In the genomic region with DNA sequence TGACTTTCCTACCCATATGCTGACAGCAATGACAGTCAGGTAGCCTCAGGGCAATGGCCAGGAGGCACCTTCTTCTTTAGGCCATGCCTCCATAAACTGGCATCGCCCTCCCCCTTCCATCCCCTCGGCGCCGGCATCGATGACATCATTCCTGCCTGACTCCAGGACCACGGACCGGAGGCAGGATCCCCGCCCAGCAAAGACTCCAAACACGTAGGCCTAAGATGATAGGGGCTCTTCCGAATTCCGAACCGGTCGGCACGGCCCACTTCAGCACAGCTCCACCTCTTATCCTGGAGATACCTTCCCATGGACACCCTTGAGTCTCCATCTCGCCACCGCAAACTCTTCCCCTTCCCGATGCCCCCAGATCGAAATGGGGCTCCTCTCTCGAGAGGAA, we compare ENCODE assay signal across 8 mouse cellular contexts. TPM values are rescaled to one million over a fixed set of nuclear protein-coding genes. Genes with fewer than 3 reads are reported as not detected.
DNase-seq lines count a peak whose midpoint lies in the region; ATAC-seq and TF ChIP-seq lines count a peak whose summit lies in the region.

No protein-coding gene starts in this region.

- no peaks in the 10 kb centered on the region for H3K36me3 ChIP-seq in erythroblast, embryonic 14.5 days (ENCODE audit: control insufficient read depth)
- no peaks in the 10 kb centered on the region for H3K36me3 ChIP-seq in kidney, adult 2 months (ENCODE audit: control insufficient read depth, insufficient read depth, low read length)
- H3K36me3 ChIP-seq in liver, embryonic 11.5 days (ENCODE audit: control insufficient read depth, insufficient read depth, low read length): no peaks in the 10 kb centered on the region
- H3K36me3 ChIP-seq in neural tube, embryonic 11.5 days (ENCODE audit: control insufficient read depth, insufficient read depth, low read length): no peaks in the 10 kb centered on the region

- peak; percentile 60 for DNase-seq in cerebellum, adult 11 months
- DNase-seq in frontal cortex, postnatal 14 days (ENCODE audit: low spot score in 2 of 2): peak; percentile 48 to 52
- DNase-seq in kidney, adult 2 months: peak; percentile 67
- DNase-seq in liver, embryonic 11.5 days (ENCODE audit: low spot score): no peak
- DNase-seq in neural tube, embryonic 11.5 days (ENCODE audit: low spot score): peak; percentile 37

- no peak for ATAC-seq in erythroblast, adult 5-6 weeks (replicated peaks; ENCODE audit: low FRiP score, poor library complexity, severe bottlenecking)
- no peak for ATAC-seq in liver, embryonic 11.5 days (replicated peaks; ENCODE audit: low FRiP score)
- ATAC-seq in neural tube, embryonic 11.5 days (ENCODE audit: insufficient read depth, low FRiP score, low TSS enrichment): no peak
- no peak for ATAC-seq in inflammation-experienced regulatory T-cells, adult 6 months

- H3K27me3 ChIP-seq in erythroblast, embryonic 14.5 days (ENCODE audit: control insufficient read depth): peaks cover 48% of the 10 kb centered on the region
- H3K27me3 ChIP-seq in kidney, adult 2 months (replicated peaks; ENCODE audit: control insufficient read depth, insufficient read depth, low read length): no peaks in the 10 kb centered on the region
- peaks cover 14% of the 10 kb centered on the region for H3K27me3 ChIP-seq in liver, embryonic 11.5 days (replicated peaks; ENCODE audit: control insufficient read depth, insufficient read depth, low read length)
- 0 out of 2 replicates have a peak, but pooled peaks cover 2% of the 10 kb centered on the region for H3K27me3 ChIP-seq in neural tube, embryonic 11.5 days (ENCODE audit: control insufficient read depth, insufficient read depth, low read length)

- peak overlapping the region; percentile 100 for H3K4me2 ChIP-seq in liver, embryonic 11.5 days
- peak overlapping the region; percentile 73 for H3K4me2 ChIP-seq in neural tube, embryonic 11.5 days (ENCODE audit: low read depth)

- no peak for TF ChIP-seq CTCF in kidney, adult 2 months (conservative IDR thresholded peaks at IDR 0.05; ENCODE audit: insufficient read depth, insufficient read length, low read depth, low read length)

- H3K4me3 ChIP-seq in erythroblast, embryonic 14.5 days (replicated peaks): peak overlapping the region; percentile 68
- H3K4me3 ChIP-seq in kidney, adult 2 months (ENCODE audit: insufficient read depth, low read depth, low read length): peak overlapping the region; percentile 69
- peak overlapping the region; percentile 79 for H3K4me3 ChIP-seq in liver, embryonic 11.5 days (ENCODE audit: low read depth, low read length)
- H3K4me3 ChIP-seq in neural tube, embryonic 11.5 days (ENCODE audit: low read depth, low read length): peak overlapping the region; percentile 86

- TF ChIP-seq POLR2A in kidney, adult 2 months (IDR thresholded peaks at IDR 0.05; ENCODE audit: low read depth, low read length): no peak

- WGBS in kidney, adult 2 months: 29% methylated on average over 19 of the region's 19 CpGs
- 26% methylated on average over 19 of the region's 19 CpGs for WGBS in liver, embryonic 11.5 days
- 4% methylated on average over 19 of the region's 19 CpGs for WGBS in neural tube, embryonic 11.5 days

- H3K4me1 ChIP-seq in erythroblast, embryonic 14.5 days (ENCODE audit: control insufficient read depth): peaks cover 20% of the 10 kb centered on the region
- peaks cover 5% of the 10 kb centered on the region; the same call in 1 of the 2 replicates for H3K4me1 ChIP-seq in kidney, adult 2 months (ENCODE audit: control insufficient read depth, insufficient read depth, low read length)
- peaks cover 5% of the 10 kb centered on the region; the same call in 1 of the 2 replicates for H3K4me1 ChIP-seq in liver, embryonic 11.5 days (replicated peaks; ENCODE audit: control insufficient read depth, insufficient read depth, low read length)
- peaks cover 7% of the 10 kb centered on the region; the same call in 1 of the 2 replicates for H3K4me1 ChIP-seq in neural tube, embryonic 11.5 days (ENCODE audit: control insufficient read depth, insufficient read depth, low read length)

- no peak overlapping the region for H3K9ac ChIP-seq in liver, embryonic 11.5 days (ENCODE audit: low read depth, low read length)
- H3K9ac ChIP-seq in neural tube, embryonic 11.5 days (ENCODE audit: low read length): peak overlapping the region; percentile 85

- H3K27ac ChIP-seq in kidney, adult 2 months (ENCODE audit: insufficient read depth, low read depth, low read length): no peak overlapping the region; the same call in 1 of the 2 replicates
- no peak overlapping the region for H3K27ac ChIP-seq in liver, embryonic 11.5 days (ENCODE audit: low read depth, low read length)
- H3K27ac ChIP-seq in neural tube, embryonic 11.5 days (ENCODE audit: low read depth, low read length): no peak overlapping the region

- 0 out of 2 replicates have a peak, but pooled peaks cover 4% of the 10 kb centered on the region for H3K9me3 ChIP-seq in erythroblast, embryonic 14.5 days (ENCODE audit: control insufficient read depth, low read length)
- H3K9me3 ChIP-seq in liver, embryonic 11.5 days (ENCODE audit: control insufficient read depth, low read length): no peaks in the 10 kb centered on the region
- H3K9me3 ChIP-seq in neural tube, embryonic 11.5 days (ENCODE audit: control insufficient read depth, low read length): no peaks in the 10 kb centered on the region

RNA-seq across cellular contexts. Expression of gene Fam219a, which starts 1.1 kb away (rescaled TPM):
- 0.14 and 0.16 TPM in 2 replicates for polyA plus RNA-seq in erythroblast, embryonic 14.5 days (2012)
- 1.5 TPM in 2 replicates for total RNA-seq in erythroblast, adult 5-6 weeks (2015; ENCODE audit: low replicate concordance)
- total RNA-seq in erythroblast, adult 5-6 weeks (2017; ENCODE audit: low replicate concordance): 0.26 and 1.3 TPM in 2 replicates
- polyA plus RNA-seq in kidney, adult 2 months (2012; rRNA removed): 16.4 and 18.4 TPM in 2 replicates
- 1.4 and 2.0 TPM in 2 replicates for polyA plus RNA-seq in liver, embryonic 11.5 days (2014; fragmentation: Nextera tagmentation; extraction: Ambion mirVana)
- polyA plus RNA-seq in neural tube, embryonic 11.5 days (2014; fragmentation: Nextera tagmentation; extraction: Ambion mirVana): 10.2 and 11.6 TPM in 2 replicates
- polyA plus RNA-seq in inflammation-experienced regulatory T-cells, adult 6 months (2017; shearing (Covaris generic)): under 1 TPM; 0.17 to 0.47 (median 0.28) TPM

RNA-seq across cellular contexts. Expression of gene Dnaic1, which starts 1.3 kb away (rescaled TPM):
- polyA plus RNA-seq in erythroblast, embryonic 14.5 days (2012): not detected in 2 replicates
- not detected in 2 replicates for total RNA-seq in erythroblast, adult 5-6 weeks (2015; ENCODE audit: low replicate concordance)
- total RNA-seq in erythroblast, adult 5-6 weeks (2017; ENCODE audit: low replicate concordance): not detected in 2 replicates
- 0.83 and 0.92 TPM in 2 replicates for polyA plus RNA-seq in kidney, adult 2 months (2012; rRNA removed)
- polyA plus RNA-seq in liver, embryonic 11.5 days (2014; fragmentation: Nextera tagmentation; extraction: Ambion mirVana): 1.6 TPM in 2 replicates
- polyA plus RNA-seq in neural tube, embryonic 11.5 days (2014; fragmentation: Nextera tagmentation; extraction: Ambion mirVana): 0.62 and 2.8 TPM in 2 replicates
- polyA plus RNA-seq in inflammation-experienced regulatory T-cells, adult 6 months (2017; shearing (Covaris generic)): not detected

RNA-seq across cellular contexts. Expression of gene 1110017D15Rik, which starts 51.1 kb away (rescaled TPM):
- 0.11 TPM in 1 of 2 replicates, not detected in the other for polyA plus RNA-seq in erythroblast, embryonic 14.5 days (2012)
- total RNA-seq in erythroblast, adult 5-6 weeks (2015; ENCODE audit: low replicate concordance): not detected in 2 replicates
- not detected in 2 replicates for total RNA-seq in erythroblast, adult 5-6 weeks (2017; ENCODE audit: low replicate concordance)
- 0.11 and 0.42 TPM in 2 replicates for polyA plus RNA-seq in kidney, adult 2 months (2012; rRNA removed)
- 0.43 TPM in 1 of 2 replicates, not detected in the other for polyA plus RNA-seq in liver, embryonic 11.5 days (2014; fragmentation: Nextera tagmentation; extraction: Ambion mirVana)
- polyA plus RNA-seq in neural tube, embryonic 11.5 days (2014; fragmentation: Nextera tagmentation; extraction: Ambion mirVana): 2.5 and 3.4 TPM in 2 replicates
- not detected for polyA plus RNA-seq in inflammation-experienced regulatory T-cells, adult 6 months (2017; shearing (Covaris generic))
